ENCODE assay signal across 10 mouse cellular contexts in genomic region chr10:58231088-58231487, GRCm38 (mm10). TPM values are rescaled to one million over a fixed set of nuclear protein-coding genes. Genes with fewer than 3 reads are reported as not detected.
DNase-seq lines count a peak whose midpoint lies in the region; ATAC-seq and TF ChIP-seq lines count a peak whose summit lies in the region.
"Not testable (repeated sequence)": the region's sequence is repeated elsewhere in the genome, so short reads cannot be mapped to it uniquely, and the experiment has no call there.
"Had no signal": no experiment of that assay in that cellular context is flagged by ENCODE, and none has a peak within 500 bp of the region (broad histone marks: within the 10 kb centered on the region; RNA-seq: fewer than 3 reads in every experiment).

No protein-coding gene starts in this region.

- not testable (repeated sequence) for H3K36me3 ChIP-seq in embryonic facial prominence, embryonic 15.5 days; hindbrain, embryonic 14.5 days (replicated peaks; ENCODE audit: control insufficient read depth, insufficient read depth); lung, postnatal 0 days (ENCODE audit: insufficient read depth, low read length); neural tube, embryonic 13.5 days

- peak; percentile 76 for ATAC-seq in embryonic facial prominence, embryonic 15.5 days (ENCODE audit: insufficient number of reproducible peaks, low FRiP score, low TSS enrichment, low read depth)
- ATAC-seq in hindbrain, embryonic 14.5 days (ENCODE audit: low FRiP score) = peak; percentile 47
- ATAC-seq in lung, postnatal 0 days = peak; percentile 30
- ATAC-seq in neural tube, embryonic 13.5 days (ENCODE audit: low read depth) = peak; percentile 38

- not testable (repeated sequence) for H3K4me1 ChIP-seq in embryonic facial prominence, embryonic 15.5 days; hindbrain, embryonic 14.5 days (replicated peaks; ENCODE audit: control insufficient read depth, insufficient read depth, low read length); lung, postnatal 0 days (ENCODE audit: insufficient read depth, low read depth, low read length); neural tube, embryonic 13.5 days (replicated peaks)

- not testable (repeated sequence) for H3K4me2 ChIP-seq in embryonic facial prominence, embryonic 15.5 days (replicated peaks); hindbrain, embryonic 14.5 days (replicated peaks); lung, postnatal 0 days (replicated peaks; ENCODE audit: low read depth, low read length); neural tube, embryonic 13.5 days

- not testable (repeated sequence) for TF ChIP-seq EP300 in lung, postnatal 0 days (IDR thresholded peaks at IDR 0.05)

- H3K9me3 ChIP-seq in embryonic facial prominence, embryonic 15.5 days (replicated peaks) = peaks cover 15% of the 10 kb centered on the region
- peaks cover 13% of the 10 kb centered on the region for H3K9me3 ChIP-seq in hindbrain, embryonic 14.5 days (ENCODE audit: control insufficient read depth, low read length)
- H3K9me3 ChIP-seq in lung, postnatal 0 days (ENCODE audit: low read length) = not testable (repeated sequence)
- H3K9me3 ChIP-seq in neural tube, embryonic 13.5 days = peaks cover 15% of the 10 kb centered on the region

- not testable (repeated sequence) for TF ChIP-seq CTCF in lung, postnatal 0 days (IDR thresholded peaks at IDR 0.05)

- not testable (repeated sequence) for H3K4me3 ChIP-seq in embryonic facial prominence, embryonic 15.5 days (replicated peaks); hindbrain, embryonic 14.5 days (replicated peaks; ENCODE audit: low read length); lung, postnatal 0 days (ENCODE audit: low read depth, low read length); neural tube, embryonic 13.5 days

- not testable (repeated sequence) for H3K9ac ChIP-seq in embryonic facial prominence, embryonic 15.5 days; hindbrain, embryonic 14.5 days; lung, postnatal 0 days (replicated peaks; ENCODE audit: low read depth); neural tube, embryonic 13.5 days

- DNase-seq in R1 (ENCODE audit: low read depth, low spot score) = peak; percentile 41
- peak; percentile 74 to 80 for DNase-seq in gastrocnemius, postnatal 4 days (ENCODE audit: low spot score in 2 of 2)
- not testable (repeated sequence) for DNase-seq in hindbrain, embryonic 14.5 days (ENCODE audit: low spot score); lung, postnatal 0 days (ENCODE audit: low spot score)
- peak; percentile 20 to 34 for DNase-seq in kidney, postnatal 4 days
- DNase-seq in testis, postnatal 14 days (ENCODE audit: low spot score) = peak; percentile 75

- WGBS in embryonic facial prominence, embryonic 15.5 days = 80% methylated on average over 5 of the region's 7 CpGs
- WGBS in hindbrain, embryonic 14.5 days = 86% methylated on average over 5 of the region's 7 CpGs
- WGBS in lung, postnatal 0 days = 73% methylated on average over 4 of the region's 7 CpGs
- 87% methylated on average over 5 of the region's 7 CpGs for WGBS in neural tube, embryonic 13.5 days

- H3K27me3 ChIP-seq in embryonic facial prominence, embryonic 15.5 days; hindbrain, embryonic 14.5 days (ENCODE audit: control insufficient read depth, insufficient read depth, low read length); lung, postnatal 0 days (replicated peaks; ENCODE audit: insufficient read depth, low read length); neural tube, embryonic 13.5 days: not testable (repeated sequence)

- not testable (repeated sequence) for H3K27ac ChIP-seq in embryonic facial prominence, embryonic 15.5 days (replicated peaks); hindbrain, embryonic 14.5 days; lung, postnatal 0 days (ENCODE audit: low read length); neural tube, embryonic 13.5 days (replicated peaks)

RNA-seq across cellular contexts. Expression of gene Duxf3, which starts 1.4 kb away (rescaled TPM):
- polyA plus RNA-seq in embryonic facial prominence, embryonic 15.5 days (2015; fragmentation: Nextera tagmentation; extraction: Ambion mirVana) = not detected in 2 replicates
- total RNA-seq in gastrocnemius, postnatal 4 days (2021) = not detected
- not detected in 2 replicates for polyA plus RNA-seq in hindbrain, embryonic 14.5 days (2014; fragmentation: Nextera tagmentation; extraction: Ambion mirVana)
- not detected in 2 replicates for polyA plus RNA-seq in lung, postnatal 0 days (2015; fragmentation: Nextera tagmentation; extraction: Ambion mirVana)
- not detected in 2 replicates for polyA plus RNA-seq in neural tube, embryonic 13.5 days (2015; fragmentation: Nextera tagmentation; extraction: Ambion mirVana)
- total RNA-seq: left cerebral cortex, adult 8-10 months had no signal

RNA-seq across cellular contexts. Expression of gene Gm4981, which starts 5.4 kb away (rescaled TPM):
- not detected in 2 replicates for polyA plus RNA-seq in embryonic facial prominence, embryonic 15.5 days (2015; fragmentation: Nextera tagmentation; extraction: Ambion mirVana)
- not detected for total RNA-seq in gastrocnemius, postnatal 4 days (2021)
- polyA plus RNA-seq in hindbrain, embryonic 14.5 days (2014; fragmentation: Nextera tagmentation; extraction: Ambion mirVana) = not detected in 2 replicates
- polyA plus RNA-seq in lung, postnatal 0 days (2015; fragmentation: Nextera tagmentation; extraction: Ambion mirVana) = not detected in 2 replicates
- polyA plus RNA-seq in neural tube, embryonic 13.5 days (2015; fragmentation: Nextera tagmentation; extraction: Ambion mirVana) = not detected in 2 replicates
- total RNA-seq: left cerebral cortex, adult 8-10 months had no signal
- polyA plus RNA-seq: CD4-positive, CD25-positive, alpha-beta regulatory T cell, adult 4 months had no signal

RNA-seq across cellular contexts. Expression of gene AW822073, which starts 6.4 kb away (rescaled TPM):
- polyA plus RNA-seq in embryonic facial prominence, embryonic 15.5 days (2015; fragmentation: Nextera tagmentation; extraction: Ambion mirVana) = not detected in 2 replicates
- not detected for total RNA-seq in gastrocnemius, postnatal 4 days (2021)
- not detected in 2 replicates for polyA plus RNA-seq in hindbrain, embryonic 14.5 days (2014; fragmentation: Nextera tagmentation; extraction: Ambion mirVana)
- polyA plus RNA-seq in lung, postnatal 0 days (2015; fragmentation: Nextera tagmentation; extraction: Ambion mirVana) = not detected in 2 replicates
- polyA plus RNA-seq in neural tube, embryonic 13.5 days (2015; fragmentation: Nextera tagmentation; extraction: Ambion mirVana) = not detected in 2 replicates
- total RNA-seq: left cerebral cortex, adult 8-10 months had no signal
- polyA plus RNA-seq: CD4-positive, CD25-positive, alpha-beta regulatory T cell, adult 4 months had no signal

RNA-seq across cellular contexts. Expression of gene Gcc2, which starts 24.2 kb away (rescaled TPM):
- polyA plus RNA-seq in embryonic facial prominence, embryonic 15.5 days (2015; fragmentation: Nextera tagmentation; extraction: Ambion mirVana) = 56.7 and 57.4 TPM in 2 replicates
- 10 to 100 TPM; 20.9 to 23.5 TPM for total RNA-seq in gastrocnemius, postnatal 4 days (2021)
- polyA plus RNA-seq in hindbrain, embryonic 14.5 days (2014; fragmentation: Nextera tagmentation; extraction: Ambion mirVana) = 68.6 and 78.4 TPM in 2 replicates
- 91.7 and 98.0 TPM in 2 replicates for polyA plus RNA-seq in lung, postnatal 0 days (2015; fragmentation: Nextera tagmentation; extraction: Ambion mirVana)
- polyA plus RNA-seq in neural tube, embryonic 13.5 days (2015; fragmentation: Nextera tagmentation; extraction: Ambion mirVana) = 85.1 and 85.3 TPM in 2 replicates
